Mouse (Mus musculus) inflammation-experienced regulatory T-cells (primary cell): ENCODE results near the gene Vps4b. TPM values are rescaled to one million over a fixed set of nuclear protein-coding genes. Genes with fewer than 3 reads are reported as not detected.

Source experiments
- polyA plus RNA-seq, 2 experiments: library from polyadenylated mRNA; unstranded; fragments of 100-300 nt; shearing (Covaris generic); gene quantifications; one replicate each; pipeline ENCODE4 v1.2.1; 2017

Gene Vps4b
- 100 to 1,000 TPM; 101 to 114 TPM for polyA plus RNA-seq

GRCm38 (mm10) chr1:106796542-106796924 lies at the start of gene Vps4b:
TSS of gene Vps4b (minus strand) at chr1:106796728.

GRCm38 (mm10) chr1:106759572-106760435 lies 36.7 kb downstream of the Vps4b start, which contains the start of gene Kdsr:
TSS of gene Kdsr (minus strand) at chr1:106759727.

Other genes starting within 250 kb of the Vps4b start
- gene Bcl2, start 82.5 kb downstream of the Vps4b start, polyA plus RNA-seq = 100 to 1,000 TPM; 150 to 187 TPM
- 10 to 100 TPM; 21.8 to 23.8 TPM for gene Kdsr, start 37.0 kb downstream of the Vps4b start, polyA plus RNA-seq
- gene Serpinb5, start 64.4 kb upstream of the Vps4b start, polyA plus RNA-seq = under 1 TPM in 1 of 2 experiments, not detected in 1; 0.44 TPM
- not detected for gene Serpinb12, start 137.7 kb upstream of the Vps4b start, polyA plus RNA-seq
- gene Serpinb13, start 184.3 kb upstream of the Vps4b start, polyA plus RNA-seq = not detected